Mouse (Mus musculus) lung, adult 2 months (tissue): ENCODE measurements at regions not wholly inside any gene's neighbourhood (a gene's known extent, or its start where the extent isn't known, plus 50 kb on each side); places are given as distances from the start of the nearest gene placed in this dataset.

ENCODE experiments used
- CTCF ChIP-seq: fragments of 200-500 bp; IDR thresholded peaks from 2 replicates; pipeline ENCODE4 v1.5.1; 2011; ENCODE audit warnings: mild to moderate bottlenecking, low read length, control low read depth; ENCODE audit not compliant: insufficient read depth
- POLR2A ChIP-seq: fragments of 200-500 bp; IDR thresholded peaks from 2 replicates; pipeline ENCODE4 v1.6.1; 2011; ENCODE audit warnings: low read depth, mild to moderate bottlenecking, control low read depth, low read length, borderline replicate concordance; ENCODE audit errors: extremely low read depth

- TF ChIP-seq CTCF: no peak
- no peak for TF ChIP-seq POLR2A
Observed at GRCm38 (mm10) chr9:117892601-117893000, 147.7 kb upstream of the Azi2 start.
